Mouse (Mus musculus) embryo, embryonic 10 days (tissue): ENCODE measurements around the gene Nkx2-3.
A peak's percentile ranks its signal among the peaks of the same experiment; 100 is the strongest.

Experiments used
- DNase-seq: peaks from one replicate; pipeline ENCODE4 v3.0.0-alpha.2; 2015; ENCODE audit warnings: low spot score

Nkx2-3 gene

GRCm38 (mm10) chr19:43605666-43606551 is 6.2 kb upstream of the Nkx2-3 start:
- DNase-seq = no peak

GRCm38 (mm10) chr19:43606552-43607530 is 5.3 kb upstream of the Nkx2-3 start:
- DNase-seq = no peak

DNA sequence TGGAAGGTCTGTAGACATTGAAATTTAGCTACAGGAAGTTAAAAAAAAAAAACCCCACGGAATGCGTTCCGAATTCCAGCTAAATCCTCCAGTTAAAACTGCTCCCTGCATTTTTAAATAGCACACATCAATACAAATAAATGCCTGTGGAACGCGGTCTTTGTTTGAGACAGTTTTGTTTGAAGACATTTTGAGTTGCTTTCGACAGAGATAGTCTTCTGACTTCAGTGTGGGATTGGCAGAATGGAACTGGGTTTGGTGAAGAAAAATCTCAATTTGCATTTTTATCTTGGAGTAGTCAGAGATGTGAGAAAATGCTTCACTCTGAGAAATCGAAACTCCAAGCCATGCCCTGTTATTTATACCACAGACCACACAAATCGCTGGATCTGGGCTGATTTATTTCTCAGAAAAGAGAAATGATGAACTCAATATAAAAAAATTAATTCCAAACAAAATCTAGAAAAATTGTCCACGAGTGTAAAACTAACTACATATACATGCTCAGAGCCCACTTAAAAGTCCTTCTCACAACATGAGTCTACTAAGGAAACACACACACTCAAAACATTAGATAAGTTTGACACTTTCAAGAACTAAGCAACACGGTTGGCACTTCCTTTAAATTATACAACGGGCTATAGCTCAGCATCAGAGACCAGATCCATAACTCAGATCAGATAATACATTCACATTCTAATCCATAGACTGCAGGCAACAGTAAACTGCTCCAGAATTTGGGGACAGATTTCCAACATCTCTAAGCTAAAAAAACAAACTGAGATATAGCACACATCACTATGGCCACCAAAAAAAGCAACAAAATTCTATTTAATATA is 4.1 kb upstream of the Nkx2-3 start:
- DNase-seq = no peak

GRCm38 (mm10) chr19:43608711-43609457 is 3.2 kb upstream of the Nkx2-3 start:
- DNase-seq = no peak

DNA sequence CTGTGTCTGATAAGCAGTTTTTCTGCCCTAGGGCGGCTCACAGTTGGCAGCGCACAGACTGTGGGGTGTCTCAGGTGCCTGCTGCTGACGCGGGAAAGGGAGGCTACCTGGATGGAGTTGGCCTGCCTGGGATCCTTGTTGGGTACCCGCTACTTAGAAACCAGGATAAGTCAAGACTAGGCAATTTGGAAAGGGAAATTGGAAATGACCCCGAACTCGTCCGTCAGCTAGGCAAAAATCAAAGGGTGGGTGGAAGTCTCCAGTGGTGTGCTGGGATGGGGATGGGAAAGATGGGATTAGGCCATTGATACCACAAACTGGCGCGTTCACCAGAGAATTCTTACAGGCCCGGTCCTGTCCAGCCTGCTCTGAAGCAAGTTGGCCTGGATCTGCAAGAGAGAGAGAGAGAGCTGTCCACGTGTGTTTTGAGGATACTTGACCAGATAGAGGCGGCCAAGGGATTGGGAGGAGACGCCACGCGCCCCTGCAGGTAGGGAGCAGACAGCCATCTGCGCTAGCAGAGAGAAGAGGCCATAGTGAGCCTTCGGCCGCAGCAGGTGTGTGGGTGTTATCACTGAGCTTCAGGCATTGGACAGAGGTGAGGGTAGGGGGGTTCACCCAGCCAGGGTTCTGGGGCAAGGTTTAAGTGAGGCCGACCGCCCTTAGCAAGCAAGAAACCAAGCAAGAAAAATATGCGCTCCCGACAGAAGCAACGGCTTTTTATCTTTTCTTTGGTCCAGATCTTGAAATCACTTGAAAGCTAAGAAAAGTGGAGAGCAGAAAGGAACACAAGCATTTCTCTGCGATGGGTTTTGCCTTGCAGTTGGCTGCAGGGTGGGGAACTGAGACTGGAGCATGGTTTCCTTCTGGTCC is 2.4 kb upstream of the Nkx2-3 start:
- peak; percentile 32 for DNase-seq

- DNase-seq = peak; percentile 62
Observed at GRCm38 (mm10) chr19:43610341-43610848, 1.7 kb upstream of the Nkx2-3 start.

DNA sequence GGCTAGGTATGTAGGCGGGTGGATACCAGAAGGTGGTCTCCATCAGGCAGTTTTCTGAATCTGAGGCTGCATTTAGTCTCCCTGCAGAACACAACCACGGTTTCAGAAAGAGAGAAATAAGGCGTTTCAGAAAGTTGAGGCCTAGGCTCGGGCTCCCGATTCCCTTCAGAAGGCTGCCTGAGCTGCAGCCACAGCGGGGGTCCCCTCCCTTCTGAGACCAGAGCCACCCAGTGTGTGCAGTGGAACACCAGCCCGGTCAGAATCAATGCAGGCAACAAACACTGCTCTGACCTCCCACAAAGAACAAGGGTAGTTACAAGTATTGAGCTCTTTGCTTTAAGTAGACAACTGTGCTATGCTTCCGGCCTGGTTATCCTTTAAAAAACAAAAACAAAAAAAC is 1.0 kb upstream of the Nkx2-3 start:
- DNase-seq = no peak

DNA sequence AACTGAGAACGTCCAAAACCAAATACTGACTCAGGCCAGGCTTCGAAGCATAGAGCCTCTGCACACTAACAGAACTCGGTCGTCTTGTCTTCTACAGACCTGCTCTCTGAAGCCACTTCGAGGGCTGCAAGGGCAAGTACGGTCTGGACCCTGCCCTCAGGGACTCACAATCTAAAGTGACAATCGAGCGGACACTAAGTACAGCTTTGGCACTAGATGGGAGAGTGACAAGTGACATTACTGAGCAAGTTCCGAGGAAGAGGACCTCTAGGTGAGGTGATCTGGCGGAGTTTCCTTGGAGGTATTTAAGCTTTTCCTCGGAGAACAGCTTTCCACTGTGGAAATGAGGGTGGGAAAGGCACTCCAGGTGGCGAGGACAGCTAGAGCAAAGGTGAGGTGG is 564 bp upstream of the Nkx2-3 start:
- DNase-seq = peak; percentile 23

GRCm38 (mm10) chr19:43612501-43612971 is 411 bp downstream of the Nkx2-3 start:
- no peak for DNase-seq

DNA sequence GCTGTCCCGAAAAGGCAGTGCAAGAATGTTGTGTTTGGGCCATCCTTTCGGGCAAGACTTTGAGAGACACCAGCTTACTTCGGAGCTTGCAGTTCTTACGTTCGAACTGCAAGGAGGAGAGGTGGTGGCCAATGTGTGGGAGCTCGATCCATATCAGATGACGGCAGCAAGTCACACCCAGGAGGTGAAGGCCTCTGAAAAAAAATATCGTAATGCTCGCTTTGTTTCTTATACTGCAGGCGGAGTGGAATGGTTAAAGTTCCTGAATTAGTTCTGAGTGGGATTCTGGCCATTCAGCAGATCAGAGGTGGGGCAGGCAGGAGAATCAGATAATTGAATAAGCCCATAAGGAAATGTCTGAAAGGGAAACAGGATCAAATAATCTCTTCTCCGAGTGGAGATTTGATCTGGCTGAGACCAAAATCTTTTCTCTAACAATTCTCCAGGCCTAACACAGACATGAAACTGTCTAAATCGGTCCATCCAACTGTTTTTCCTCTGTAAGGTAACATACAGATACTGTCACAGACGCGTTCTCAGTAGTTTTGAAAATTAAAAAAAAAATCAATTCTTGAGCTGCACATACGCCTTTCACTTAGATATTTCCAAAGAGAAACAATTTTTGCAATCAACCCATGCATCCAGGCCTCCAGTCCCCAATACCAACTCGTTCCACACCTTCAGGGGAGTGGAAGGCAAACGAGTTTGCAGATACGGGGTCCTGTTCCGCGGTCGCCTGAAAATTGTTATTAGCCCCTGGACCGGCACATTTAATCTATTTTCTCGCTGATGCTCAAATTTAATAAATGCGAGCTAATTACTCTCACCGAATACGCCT is 1.4 kb downstream of the Nkx2-3 start:
- DNase-seq = peak; percentile 28

DNA sequence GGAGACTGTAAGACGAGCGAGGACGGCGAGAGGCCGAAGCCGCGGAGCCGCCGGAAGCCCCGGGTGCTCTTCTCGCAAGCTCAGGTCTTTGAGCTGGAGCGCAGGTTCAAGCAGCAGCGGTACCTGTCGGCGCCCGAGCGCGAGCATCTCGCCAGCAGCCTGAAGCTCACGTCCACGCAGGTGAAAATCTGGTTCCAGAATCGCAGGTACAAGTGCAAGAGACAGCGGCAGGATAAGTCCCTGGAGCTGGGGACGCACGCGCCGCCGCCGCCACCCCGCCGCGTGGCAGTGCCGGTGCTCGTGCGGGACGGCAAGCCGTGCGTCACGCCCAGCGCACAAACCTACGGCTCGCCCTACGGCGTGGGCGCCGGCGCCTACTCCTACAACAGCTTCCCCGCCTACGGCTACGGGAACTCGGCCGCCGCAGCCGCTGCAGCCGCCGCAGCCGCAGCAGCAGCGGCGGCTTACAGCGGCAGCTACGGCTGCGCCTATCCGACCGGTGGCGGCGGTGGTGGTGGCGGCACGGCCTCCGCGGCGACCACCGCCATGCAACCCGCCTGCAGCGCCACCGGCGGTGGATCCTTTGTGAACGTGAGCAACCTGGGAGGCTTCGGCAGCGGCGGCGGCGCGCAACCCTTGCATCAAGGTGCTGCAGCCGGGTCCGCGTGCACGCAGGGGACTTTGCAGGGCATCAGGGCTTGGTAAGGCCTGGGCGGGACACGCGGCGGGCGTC is 2.4 kb downstream of the Nkx2-3 start:
- peak; percentile 68 for DNase-seq

DNA sequence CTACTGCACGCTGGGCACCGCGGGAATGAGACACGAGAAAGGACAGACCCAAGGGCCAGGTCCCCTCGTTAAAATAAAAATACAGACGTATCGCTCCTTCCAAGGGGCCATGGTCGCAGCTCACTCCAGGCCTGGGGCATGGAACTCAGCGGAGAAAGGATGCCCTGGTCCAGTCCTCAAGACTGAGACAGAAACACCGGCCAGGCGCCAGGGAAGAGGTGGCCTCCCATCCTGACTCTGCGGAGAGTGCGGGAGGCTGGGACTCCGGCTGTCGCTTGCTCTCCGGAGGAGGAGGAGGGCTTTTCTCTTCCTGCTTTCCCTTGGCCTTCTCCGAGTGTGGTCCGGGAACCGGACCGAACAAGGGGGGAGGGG is 2.9 kb downstream of the Nkx2-3 start:
- peak; percentile 55 for DNase-seq

- DNase-seq = peak; percentile 24
Observed at GRCm38 (mm10) chr19:43615571-43616414, 3.7 kb downstream of the Nkx2-3 start.

GRCm38 (mm10) chr19:43616415-43616861 is 4.3 kb downstream of the Nkx2-3 start:
- DNase-seq = peak; percentile 73

DNA sequence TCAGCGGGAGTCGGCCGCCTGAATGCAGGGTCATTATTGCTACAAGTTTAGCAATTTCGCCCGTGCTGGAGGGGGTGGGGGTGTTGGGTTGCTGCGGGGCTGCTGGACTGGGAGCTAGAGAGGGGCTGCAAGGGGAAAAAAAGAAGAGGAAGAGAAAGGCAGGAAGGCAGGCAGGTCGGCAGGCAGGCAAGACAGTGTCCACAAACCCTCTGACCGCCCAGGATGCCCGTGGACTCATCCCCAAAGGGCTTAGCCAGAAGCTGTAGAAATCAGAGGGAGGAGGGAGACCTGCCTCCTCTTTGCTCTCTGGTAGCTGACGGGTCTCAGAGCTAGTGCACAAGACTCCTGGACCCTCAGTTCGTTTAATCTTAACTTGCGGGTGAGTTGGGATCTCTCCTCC is 4.8 kb downstream of the Nkx2-3 start:
- no peak for DNase-seq

- no peak for DNase-seq
Observed at GRCm38 (mm10) chr19:43617761-43618349, 5.7 kb downstream of the Nkx2-3 start.
